Mouse (Mus musculus): ENCODE data around the gene Spred3. TPM values are rescaled to one million over a fixed set of nuclear protein-coding genes. Genes with fewer than 3 reads are reported as not detected.

The Spred3 gene
- polyA plus RNA-seq, 1 experiment from 2014 or later, result 3.3 TPM

DNA sequence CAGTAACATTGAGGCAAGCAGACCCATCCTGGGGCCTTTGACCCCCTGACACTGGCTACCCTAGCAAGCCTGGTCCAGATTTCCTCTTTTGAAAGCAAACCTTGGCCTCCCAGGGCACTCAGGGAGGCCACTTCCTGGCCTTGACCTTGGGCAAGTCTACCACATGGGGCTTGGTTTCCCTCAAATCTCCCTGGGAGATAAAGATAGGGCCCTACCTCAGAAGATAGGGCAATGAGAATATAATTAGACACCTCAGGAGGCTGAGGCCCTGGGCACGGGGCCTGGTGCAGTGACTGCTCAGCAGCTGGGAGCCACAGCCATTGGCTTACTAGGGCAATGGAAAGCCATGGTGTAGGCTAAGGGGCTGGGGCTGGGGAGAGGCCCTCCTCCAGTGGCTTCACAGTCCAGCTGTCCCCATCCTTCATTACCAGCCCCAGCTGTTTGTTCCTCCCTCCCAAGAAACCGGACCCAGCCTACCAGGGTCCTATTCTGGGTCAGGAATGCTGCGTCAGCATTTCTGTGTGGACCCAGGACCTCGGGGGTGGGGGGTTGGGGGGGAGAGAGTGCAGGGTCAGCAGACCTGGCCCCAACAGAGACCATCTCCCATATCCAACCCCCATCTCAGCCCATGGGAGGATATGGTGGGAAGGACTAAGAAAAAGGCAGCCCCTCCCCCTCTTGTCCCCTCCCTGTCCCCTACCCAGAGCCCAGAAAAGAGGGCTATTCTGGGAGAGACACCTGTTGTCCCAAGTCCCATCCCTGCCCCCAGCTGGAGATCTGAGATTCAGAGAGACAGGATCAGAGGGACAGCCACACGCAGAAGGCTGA lies 46.5 kb downstream of the Spred3 start:
- H3K36me3 ChIP-seq, result no peaks in the 10 kb centered on the region
- WGBS, result 53% methylated on average over 5 of the region's 5 CpGs
- H3K4me3 ChIP-seq (replicated peaks), result peak overlapping the region; percentile 45
- H3K4me2 ChIP-seq (replicated peaks), result no peak overlapping the region
- H3K9me3 ChIP-seq (replicated peaks), result no peaks in the 10 kb centered on the region
- H3K9ac ChIP-seq, result no peak overlapping the region
- ATAC-seq (ENCODE audit: insufficient number of reproducible peaks, low FRiP score, low TSS enrichment, low read depth), result peak; percentile 86
- no peak overlapping the region for H3K27ac ChIP-seq (replicated peaks)
- H3K4me1 ChIP-seq, result peaks cover 12% of the 10 kb centered on the region
- H3K27me3 ChIP-seq, result no peaks in the 10 kb centered on the region

DNA sequence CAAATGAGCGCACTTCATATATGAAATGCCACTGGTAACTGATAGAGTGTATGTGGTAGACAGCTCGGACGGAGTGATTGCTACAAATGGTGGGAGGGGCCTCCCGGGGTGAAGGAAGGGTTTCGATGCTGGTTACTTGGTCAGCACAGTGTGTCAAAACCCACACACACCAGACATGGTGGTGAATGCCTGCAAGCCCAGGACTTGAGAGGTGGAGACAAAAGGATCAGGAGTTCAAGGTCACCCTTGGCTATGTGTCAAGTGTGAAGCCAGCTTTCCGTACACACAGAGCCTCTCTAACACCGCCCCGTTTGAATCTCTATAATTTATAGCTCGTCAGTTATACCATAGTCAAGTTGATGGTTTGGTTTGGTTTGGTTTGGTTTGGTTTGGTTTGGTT lies 47.4 kb downstream of the Spred3 start:
- peaks cover 12% of the 10 kb centered on the region for H3K4me1 ChIP-seq
- no peak overlapping the region for H3K27ac ChIP-seq (replicated peaks)
- H3K4me2 ChIP-seq (replicated peaks), result no peak overlapping the region
- H3K36me3 ChIP-seq, result no peaks in the 10 kb centered on the region
- 92% methylated on average over 9 of the region's 9 CpGs for WGBS
- no peaks in the 10 kb centered on the region for H3K9me3 ChIP-seq (replicated peaks)
- H3K27me3 ChIP-seq, result no peaks in the 10 kb centered on the region
- no peak for ATAC-seq (ENCODE audit: insufficient number of reproducible peaks, low FRiP score, low TSS enrichment, low read depth)
- no peak overlapping the region for H3K4me3 ChIP-seq (replicated peaks)
- H3K9ac ChIP-seq, result no peak overlapping the region

DNA sequence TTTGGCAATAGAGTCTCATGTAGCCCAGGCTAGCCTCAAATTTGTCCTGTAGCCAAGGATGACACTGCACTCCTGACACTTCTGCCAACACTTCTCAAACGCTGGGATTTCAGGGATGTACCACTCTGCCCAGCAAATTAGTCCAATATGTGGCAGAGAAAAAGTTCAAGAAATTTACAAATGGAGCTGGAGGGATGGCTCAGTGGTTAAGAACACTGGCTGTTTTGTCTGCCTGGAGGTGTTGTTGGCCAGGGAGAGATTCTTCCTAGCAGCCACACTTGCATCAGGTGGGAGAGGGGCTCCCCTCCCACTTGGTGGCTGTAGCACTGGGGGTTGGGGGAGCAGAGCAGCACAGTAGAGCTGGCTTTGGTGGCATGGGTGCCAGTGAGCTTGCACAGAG lies 50.7 kb downstream of the Spred3 start:
- no peak overlapping the region for H3K27ac ChIP-seq (replicated peaks)
- ATAC-seq (ENCODE audit: insufficient number of reproducible peaks, low FRiP score, low TSS enrichment, low read depth), result no peak
- no peak overlapping the region for H3K4me3 ChIP-seq (replicated peaks)
- no peaks in the 10 kb centered on the region for H3K9me3 ChIP-seq (replicated peaks)
- no peaks in the 10 kb centered on the region for H3K27me3 ChIP-seq
- 45% methylated on average over 1 of the region's 1 CpGs for WGBS
- peaks cover 5% of the 10 kb centered on the region for H3K4me1 ChIP-seq
- no peaks in the 10 kb centered on the region for H3K36me3 ChIP-seq
- H3K9ac ChIP-seq, result no peak overlapping the region
- no peak overlapping the region for H3K4me2 ChIP-seq (replicated peaks)

DNA sequence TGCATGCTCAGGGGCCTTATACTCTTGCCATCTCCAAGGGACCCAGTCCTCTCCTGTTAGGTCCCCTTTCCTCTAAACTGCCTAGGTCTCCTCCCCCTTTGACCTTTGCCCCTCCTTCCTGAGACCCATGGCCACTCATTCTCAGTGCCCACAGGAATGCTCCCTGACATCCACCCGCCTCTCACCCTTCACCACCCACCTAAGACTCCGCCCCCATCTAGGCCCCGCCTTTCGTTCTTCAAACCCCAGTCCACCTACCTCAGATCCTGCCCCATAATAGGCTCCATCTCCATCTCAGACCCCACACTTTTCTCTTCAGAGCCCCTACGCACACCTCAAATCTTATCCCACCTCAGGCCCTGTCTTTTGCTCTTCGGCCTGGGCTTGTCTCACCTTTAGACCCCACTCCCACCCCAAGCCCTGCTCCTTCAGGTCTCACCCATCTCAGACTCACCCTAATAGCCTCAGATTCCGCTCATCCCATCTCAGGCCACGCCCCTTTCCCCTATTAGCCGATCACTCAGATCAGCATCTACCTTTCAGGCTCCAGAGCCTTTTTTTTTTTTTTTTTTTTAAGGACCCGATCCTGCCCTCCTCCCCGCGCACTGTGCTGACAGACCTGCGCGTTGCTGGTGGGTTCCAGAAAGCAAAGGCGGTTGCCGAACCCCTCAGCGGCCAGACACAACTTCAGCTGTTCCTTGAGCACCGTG lies 51.9 kb downstream of the Spred3 start:
- no peak overlapping the region for H3K4me2 ChIP-seq (replicated peaks)
- H3K36me3 ChIP-seq, result no peaks in the 10 kb centered on the region
- H3K4me1 ChIP-seq, result no peaks in the 10 kb centered on the region
- no peak for ATAC-seq (ENCODE audit: insufficient number of reproducible peaks, low FRiP score, low TSS enrichment, low read depth)
- no peak overlapping the region for H3K4me3 ChIP-seq (replicated peaks)
- H3K27me3 ChIP-seq, result no peaks in the 10 kb centered on the region
- no peak overlapping the region for H3K9ac ChIP-seq
- H3K9me3 ChIP-seq (replicated peaks), result no peaks in the 10 kb centered on the region
- 14% methylated on average over 18 of the region's 18 CpGs for WGBS
- no peak overlapping the region for H3K27ac ChIP-seq (replicated peaks)

DNA sequence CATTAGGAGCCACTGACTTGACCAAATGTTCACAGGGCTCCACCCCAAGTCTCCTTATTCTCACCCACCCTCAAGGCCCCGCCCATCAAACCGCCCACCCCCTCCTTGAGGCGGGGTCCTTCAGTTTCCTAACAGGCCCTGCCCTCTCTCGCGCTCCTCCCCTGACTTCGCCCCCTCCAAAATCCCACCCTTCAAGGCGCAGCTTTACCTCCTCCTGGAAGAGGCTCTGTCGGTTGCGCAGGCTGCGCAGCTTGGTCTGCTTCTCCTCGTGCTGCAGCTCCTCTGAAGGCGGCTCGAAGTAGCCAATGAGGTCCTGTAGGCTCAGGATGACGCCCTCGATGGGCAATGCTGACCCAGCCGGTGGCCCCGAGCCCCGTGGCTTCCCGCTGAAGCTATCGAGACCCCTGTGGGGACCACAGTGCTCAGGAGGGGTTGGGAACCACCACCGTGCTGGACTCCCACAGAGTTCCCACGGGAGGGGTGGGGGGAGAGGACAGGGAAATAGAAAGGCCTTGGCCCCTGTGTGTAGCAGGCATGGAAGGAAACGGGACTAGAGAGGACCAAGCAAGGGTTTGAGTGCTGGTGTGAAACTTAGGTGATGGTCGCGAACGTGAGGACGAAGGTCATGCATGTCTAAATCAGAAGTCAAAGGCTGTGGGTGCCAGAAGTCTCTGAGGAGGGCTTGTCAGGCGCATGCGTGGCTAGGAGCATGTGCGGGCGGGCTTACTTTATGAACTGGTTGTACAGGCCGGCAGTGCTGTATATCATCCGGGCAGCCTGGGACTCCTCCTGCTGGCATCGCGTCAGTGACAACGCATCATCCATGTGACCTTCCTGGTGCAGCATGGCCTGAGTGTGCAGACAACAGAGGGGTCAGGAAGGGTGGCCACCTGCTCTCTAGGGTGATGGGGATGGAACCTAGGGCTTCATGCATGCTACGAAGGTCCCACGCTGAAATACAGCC lies 60.9 kb downstream of the Spred3 start:
- H3K9me3 ChIP-seq (replicated peaks), result no peaks in the 10 kb centered on the region
- 27% methylated on average over 38 of the region's 38 CpGs for WGBS
- ATAC-seq (ENCODE audit: insufficient number of reproducible peaks, low FRiP score, low TSS enrichment, low read depth), result peak; percentile 71
- no peak overlapping the region for H3K9ac ChIP-seq
- peak overlapping the region; percentile 51 for H3K4me2 ChIP-seq (replicated peaks)
- H3K27ac ChIP-seq (replicated peaks), result no peak overlapping the region
- peaks cover 9% of the 10 kb centered on the region for H3K4me1 ChIP-seq
- H3K27me3 ChIP-seq, result no peaks in the 10 kb centered on the region
- H3K4me3 ChIP-seq (replicated peaks), result peak overlapping the region; percentile 22
- H3K36me3 ChIP-seq, result no peaks in the 10 kb centered on the region

Other genes with a start within 250 kb of the Spred3 start
- gene Actn4, start 208.1 kb downstream of the Spred3 start, polyA plus RNA-seq (2015; fragmentation: Nextera tagmentation; extraction: Ambion mirVana), result 321 and 328 TPM in 2 replicates
- gene Eif3k, start 188.5 kb downstream of the Spred3 start, polyA plus RNA-seq (2015; fragmentation: Nextera tagmentation; extraction: Ambion mirVana), result 403 and 405 TPM in 2 replicates
- 7.5 and 7.7 TPM in 2 replicates for gene Map4k1, start 188.4 kb downstream of the Spred3 start, polyA plus RNA-seq (2015; fragmentation: Nextera tagmentation; extraction: Ambion mirVana)
- 8.0 and 10.6 TPM in 2 replicates for gene Ryr1, start 45.2 kb downstream of the Spred3 start, polyA plus RNA-seq (2015; fragmentation: Nextera tagmentation; extraction: Ambion mirVana)
- 0.63 and 0.95 TPM in 2 replicates for gene Rasgrp4, start 35.6 kb downstream of the Spred3 start, polyA plus RNA-seq (2015; fragmentation: Nextera tagmentation; extraction: Ambion mirVana)
- gene Fam98c, start 14.2 kb downstream of the Spred3 start, polyA plus RNA-seq (2015; fragmentation: Nextera tagmentation; extraction: Ambion mirVana), result 22.8 and 24.6 TPM in 2 replicates
- gene Ggn, start 201 bp downstream of the Spred3 start, polyA plus RNA-seq (2015; fragmentation: Nextera tagmentation; extraction: Ambion mirVana), result 0.51 and 0.69 TPM in 2 replicates
- gene Psmd8, start 10.3 kb upstream of the Spred3 start, polyA plus RNA-seq (2015; fragmentation: Nextera tagmentation; extraction: Ambion mirVana), result 259 and 275 TPM in 2 replicates
- gene Catsperg1, start 43.6 kb upstream of the Spred3 start, polyA plus RNA-seq (2015; fragmentation: Nextera tagmentation; extraction: Ambion mirVana), result 1.1 and 1.3 TPM in 2 replicates
- gene Kcnk6, start 62.1 kb upstream of the Spred3 start, polyA plus RNA-seq (2015; fragmentation: Nextera tagmentation; extraction: Ambion mirVana), result 3.3 and 4.2 TPM in 2 replicates
- 121 TPM in 2 replicates for gene Yif1b, start 67.9 kb upstream of the Spred3 start, polyA plus RNA-seq (2015; fragmentation: Nextera tagmentation; extraction: Ambion mirVana)
- gene 2200002D01Rik, start 78.1 kb upstream of the Spred3 start, polyA plus RNA-seq (2015; fragmentation: Nextera tagmentation; extraction: Ambion mirVana), result 11.5 and 12.2 TPM in 2 replicates
- 212 and 261 TPM in 2 replicates for gene Spint2, start 111.5 kb upstream of the Spred3 start, polyA plus RNA-seq (2015; fragmentation: Nextera tagmentation; extraction: Ambion mirVana)
- gene Ppp1r14a, start 118.9 kb upstream of the Spred3 start, polyA plus RNA-seq (2015; fragmentation: Nextera tagmentation; extraction: Ambion mirVana), result 17.3 and 18.1 TPM in 2 replicates
- 14.4 and 20.4 TPM in 2 replicates for gene Dpf1, start 133.5 kb upstream of the Spred3 start, polyA plus RNA-seq (2015; fragmentation: Nextera tagmentation; extraction: Ambion mirVana)